Mouse (Mus musculus): Measurements from ENCODE around the gene Ascc2. TPM values are rescaled to one million over a fixed set of nuclear protein-coding genes. Genes with fewer than 3 reads are reported as not detected.

Ascc2 gene
- total and polyA plus RNA-seq, 3 experiments, result 22.8 to 53.0 (median 27.8) TPM

DNA sequence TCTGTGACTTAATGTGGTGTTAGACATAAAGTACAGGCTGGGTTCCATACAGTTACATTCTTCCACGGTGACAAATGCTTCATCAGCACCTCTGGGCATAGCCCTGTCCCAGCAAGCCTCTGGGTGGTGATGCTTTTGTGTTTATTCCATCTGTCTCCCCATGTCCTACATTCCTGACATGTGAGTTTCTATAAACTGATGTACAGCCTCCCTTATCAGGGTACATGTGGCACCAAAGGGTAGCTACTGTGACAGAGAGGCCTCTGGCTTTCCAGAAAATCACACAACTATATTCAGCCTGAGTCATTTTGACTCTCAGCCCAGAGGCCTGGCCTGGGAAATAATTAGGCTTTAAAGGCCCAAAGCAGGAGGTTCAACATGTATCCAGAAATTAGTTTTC lies 31.0 kb upstream of the Ascc2 start:
- H3K9me3 ChIP-seq (replicated peaks), result no peaks in the 10 kb centered on the region
- H3K27me3 ChIP-seq (ENCODE audit: insufficient read depth, low read length), result peaks cover 40% of the 10 kb centered on the region
- no peak for ATAC-seq (ENCODE audit: extremely low read depth, insufficient number of reproducible peaks, low FRiP score, poor library complexity, severe bottlenecking)
- DNase-seq (ENCODE audit: low spot score), result no peak
- H3K4me1 ChIP-seq (ENCODE audit: insufficient read depth, low read depth, low read length), result peaks cover 22% of the 10 kb centered on the region
- no peak overlapping the region for H3K4me3 ChIP-seq (ENCODE audit: low read depth, low read length)
- TF ChIP-seq CTCF (IDR thresholded peaks at IDR 0.05; ENCODE audit: low read depth, low read length) (no peak), TAL1 (conservative IDR thresholded peaks at IDR 0.05; ENCODE audit: low read depth, low read length) (no peak), GATA1 (IDR thresholded peaks at IDR 0.05; ENCODE audit: borderline replicate concordance, low read length) (no peak), POLR2AphosphoS5 (IDR thresholded peaks at IDR 0.05; ENCODE audit: insufficient replicate concordance, low read depth, low read length) (no peak), GATA2 (IDR thresholded peaks at IDR 0.05; ENCODE audit: borderline replicate concordance, low read depth, low read length) (no peak)
- H3K36me3 ChIP-seq (replicated peaks), result no peaks in the 10 kb centered on the region

DNA sequence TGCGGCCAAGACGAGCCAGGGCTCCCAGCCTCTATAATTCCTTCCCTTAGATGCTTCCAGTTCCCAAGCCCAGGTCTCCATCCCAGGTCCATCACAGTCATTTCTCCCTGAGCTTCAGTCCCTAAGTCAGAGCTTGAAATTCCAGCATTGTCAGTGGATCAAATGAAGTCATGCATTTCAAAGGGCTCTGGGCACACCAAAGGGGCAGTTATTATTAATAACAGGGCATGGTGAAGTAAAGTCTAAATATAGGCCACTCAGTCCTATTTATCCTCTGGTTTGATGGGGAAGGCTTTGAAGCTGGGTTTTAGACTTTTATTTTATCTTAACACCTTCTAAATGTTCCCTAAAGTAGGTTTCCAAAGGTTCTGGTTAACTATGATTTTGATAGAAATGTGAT lies 25.6 kb upstream of the Ascc2 start:
- no peaks in the 10 kb centered on the region for H3K36me3 ChIP-seq (replicated peaks)
- ATAC-seq (ENCODE audit: extremely low read depth, insufficient number of reproducible peaks, low FRiP score, poor library complexity, severe bottlenecking), result no peak
- no peak overlapping the region for H3K4me3 ChIP-seq (ENCODE audit: low read depth, low read length)
- TF ChIP-seq CTCF (IDR thresholded peaks at IDR 0.05; ENCODE audit: low read depth, low read length), result no peak
- TF ChIP-seq TAL1 (conservative IDR thresholded peaks at IDR 0.05; ENCODE audit: low read depth, low read length), result no peak
- no peak for TF ChIP-seq GATA2 (IDR thresholded peaks at IDR 0.05; ENCODE audit: borderline replicate concordance, low read depth, low read length)
- no peak for TF ChIP-seq POLR2AphosphoS5 (IDR thresholded peaks at IDR 0.05; ENCODE audit: insufficient replicate concordance, low read depth, low read length)
- no peaks in the 10 kb centered on the region for H3K9me3 ChIP-seq (replicated peaks)
- H3K4me1 ChIP-seq (ENCODE audit: insufficient read depth, low read depth, low read length), result no peaks in the 10 kb centered on the region
- DNase-seq (ENCODE audit: low spot score), result no peak
- peaks cover 27% of the 10 kb centered on the region for H3K27me3 ChIP-seq (ENCODE audit: insufficient read depth, low read length)

DNA sequence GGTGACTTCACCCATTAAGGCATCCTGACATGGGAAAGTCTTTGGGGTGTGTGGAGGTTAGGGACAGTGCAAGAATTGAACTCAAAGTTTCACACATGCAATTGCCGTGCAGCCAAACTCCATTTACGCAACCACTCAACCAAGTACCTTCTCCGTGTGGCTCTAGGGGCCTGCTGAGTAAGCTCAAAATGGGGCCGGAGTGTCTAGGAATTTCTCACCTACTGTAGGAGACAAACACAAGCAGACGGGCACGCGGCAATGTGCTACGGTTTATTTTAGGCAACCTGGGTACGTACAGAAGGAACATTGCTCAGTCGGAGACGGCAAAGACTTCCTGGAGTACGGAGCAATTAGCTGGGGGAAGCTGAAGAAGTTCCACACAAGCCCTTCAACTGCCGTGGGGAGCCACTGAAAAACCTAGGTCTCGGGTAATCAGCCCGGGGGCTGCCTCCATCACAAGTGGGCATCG lies 17.5 kb upstream of the Ascc2 start, which contains the start of gene Gm11032:
TSS of gene Gm11032 (plus strand) at position 51 of the 469 bp plus-strand sequence.
- Histone ChIP-seq H3K27me3 (ENCODE audit: insufficient read depth, low read length) (peaks cover 35% of the 10 kb centered on the region), H3K4me3 (ENCODE audit: low read depth, low read length) (no peak within 1 kb of the TSS), H3K9me3 (replicated peaks) (no peaks in the 10 kb centered on the region), H3K4me1 (ENCODE audit: insufficient read depth, low read depth, low read length) (no peaks in the 10 kb centered on the region), H3K36me3 (replicated peaks) (no peaks in the 10 kb centered on the region)
- no peak for DNase-seq (ENCODE audit: low spot score)
- TF ChIP-seq GATA2 (IDR thresholded peaks at IDR 0.05; ENCODE audit: borderline replicate concordance, low read depth, low read length) (no peak), TAL1 (conservative IDR thresholded peaks at IDR 0.05; ENCODE audit: low read depth, low read length) (no peak), GATA1 (IDR thresholded peaks at IDR 0.05; ENCODE audit: borderline replicate concordance, low read length) (no peak), CTCF (IDR thresholded peaks at IDR 0.05; ENCODE audit: low read depth, low read length) (no peak), POLR2AphosphoS5 (IDR thresholded peaks at IDR 0.05; ENCODE audit: insufficient replicate concordance, low read depth, low read length) (no peak)
- no peak for ATAC-seq (ENCODE audit: extremely low read depth, insufficient number of reproducible peaks, low FRiP score, poor library complexity, severe bottlenecking)

DNA sequence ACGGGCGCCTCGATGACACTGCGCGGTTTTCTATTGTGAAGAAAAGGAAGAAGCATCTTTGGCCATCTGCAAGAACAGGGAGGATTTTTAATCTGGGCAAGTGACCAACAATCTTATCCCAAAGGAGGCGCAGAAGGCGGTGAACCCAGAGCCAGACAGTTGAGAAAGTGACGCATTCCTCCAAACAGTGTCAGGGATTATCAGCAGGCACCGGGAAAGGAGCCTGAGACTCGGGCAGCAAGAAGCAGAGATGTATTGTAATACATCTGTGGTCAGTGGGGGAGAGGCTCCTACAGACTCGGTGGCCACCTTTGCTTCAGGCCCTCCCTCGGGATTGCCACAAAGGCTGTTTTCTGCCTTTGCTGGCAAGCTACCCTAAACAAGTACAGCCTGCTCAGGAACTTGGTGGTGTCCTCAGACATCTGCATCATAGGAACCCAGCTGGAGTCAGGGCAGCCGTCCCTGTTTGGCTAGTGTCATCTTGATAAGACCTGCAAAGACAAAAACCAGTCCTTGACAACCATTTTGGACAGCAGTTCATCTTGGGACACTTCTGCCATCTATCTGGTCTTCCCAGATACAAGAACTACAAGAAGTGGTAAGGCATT lies 16.9 kb upstream of the Ascc2 start:
- no peak overlapping the region for H3K4me3 ChIP-seq (ENCODE audit: low read depth, low read length)
- H3K27me3 ChIP-seq (ENCODE audit: insufficient read depth, low read length), result peaks cover 39% of the 10 kb centered on the region
- H3K9me3 ChIP-seq (replicated peaks), result no peaks in the 10 kb centered on the region
- no peaks in the 10 kb centered on the region for H3K4me1 ChIP-seq (ENCODE audit: insufficient read depth, low read depth, low read length)
- DNase-seq (ENCODE audit: low spot score) (no peak), ATAC-seq (ENCODE audit: extremely low read depth, insufficient number of reproducible peaks, low FRiP score, poor library complexity, severe bottlenecking) (no peak)
- H3K36me3 ChIP-seq (replicated peaks), result no peaks in the 10 kb centered on the region
- TF ChIP-seq GATA1 (IDR thresholded peaks at IDR 0.05; ENCODE audit: borderline replicate concordance, low read length), result no peak

DNA sequence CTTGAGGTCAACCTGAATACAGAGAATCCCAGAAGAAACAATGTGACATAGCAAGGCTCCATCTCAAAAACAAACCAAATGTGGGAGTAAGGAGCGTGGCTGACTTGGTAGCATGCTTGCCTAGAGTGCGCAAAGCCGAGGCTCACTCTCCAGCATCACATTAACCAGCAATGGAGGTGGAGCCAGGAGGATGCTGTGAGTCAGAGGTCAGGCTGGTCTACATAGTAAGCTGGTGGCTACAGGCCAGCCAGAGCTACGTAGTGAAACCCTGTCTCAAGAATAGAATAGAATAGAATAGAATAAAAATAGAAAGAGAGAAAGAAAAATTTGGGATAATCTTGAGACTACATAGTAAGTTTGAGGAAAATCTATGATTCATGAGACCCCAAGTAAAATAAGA lies 15.7 kb upstream of the Ascc2 start:
- Histone ChIP-seq H3K27me3 (ENCODE audit: insufficient read depth, low read length) (peaks cover 43% of the 10 kb centered on the region), H3K9me3 (replicated peaks) (no peaks in the 10 kb centered on the region), H3K4me3 (ENCODE audit: low read depth, low read length) (no peak overlapping the region), H3K36me3 (replicated peaks) (no peaks in the 10 kb centered on the region), H3K4me1 (ENCODE audit: insufficient read depth, low read depth, low read length) (peaks cover 2% of the 10 kb centered on the region; the same call in 1 of the 2 replicates)
- DNase-seq (ENCODE audit: low spot score), result no peak
- ATAC-seq (ENCODE audit: extremely low read depth, insufficient number of reproducible peaks, low FRiP score, poor library complexity, severe bottlenecking), result no peak
- TF ChIP-seq CTCF (IDR thresholded peaks at IDR 0.05; ENCODE audit: low read depth, low read length), result no peak
- no peak for TF ChIP-seq GATA1 (IDR thresholded peaks at IDR 0.05; ENCODE audit: borderline replicate concordance, low read length)
- TF ChIP-seq GATA2 (IDR thresholded peaks at IDR 0.05; ENCODE audit: borderline replicate concordance, low read depth, low read length), result no peak
- TF ChIP-seq POLR2AphosphoS5 (IDR thresholded peaks at IDR 0.05; ENCODE audit: insufficient replicate concordance, low read depth, low read length), result no peak
- no peak for TF ChIP-seq TAL1 (conservative IDR thresholded peaks at IDR 0.05; ENCODE audit: low read depth, low read length)

DNA sequence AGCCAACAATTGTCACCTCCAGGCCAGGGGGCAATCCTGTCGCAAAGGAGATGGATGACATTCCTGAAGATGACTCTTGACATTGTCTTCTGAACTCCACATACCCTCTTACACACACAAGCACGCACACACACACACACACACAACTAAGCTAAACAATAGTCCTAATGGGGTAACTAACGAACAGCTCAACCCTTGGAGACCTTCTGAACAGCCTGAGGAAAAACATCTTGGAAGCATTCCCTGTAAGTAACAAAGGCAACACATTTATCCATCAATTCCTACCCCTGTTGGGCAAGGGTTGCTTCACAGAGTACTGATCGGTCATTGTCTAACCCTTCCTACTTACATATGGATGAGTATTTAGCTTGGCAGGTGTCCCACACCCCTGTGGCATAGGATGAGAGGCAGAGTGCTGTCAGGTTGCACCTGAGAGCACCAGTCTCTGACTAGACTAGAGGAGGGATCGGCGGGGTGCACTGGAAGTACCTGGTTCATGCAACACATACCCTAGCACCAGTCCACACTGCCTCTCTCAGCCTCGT lies 15.0 kb upstream of the Ascc2 start:
- peaks cover 39% of the 10 kb centered on the region for H3K27me3 ChIP-seq (ENCODE audit: insufficient read depth, low read length)
- peaks cover 5% of the 10 kb centered on the region; the same call in 1 of the 2 replicates for H3K4me1 ChIP-seq (ENCODE audit: insufficient read depth, low read depth, low read length)
- no peak for ATAC-seq (ENCODE audit: extremely low read depth, insufficient number of reproducible peaks, low FRiP score, poor library complexity, severe bottlenecking)
- H3K9me3 ChIP-seq (replicated peaks), result no peaks in the 10 kb centered on the region
- no peak for DNase-seq (ENCODE audit: low spot score)
- H3K36me3 ChIP-seq (replicated peaks), result no peaks in the 10 kb centered on the region
- no peak overlapping the region for H3K4me3 ChIP-seq (ENCODE audit: low read depth, low read length)
- no peak for TF ChIP-seq GATA1 (IDR thresholded peaks at IDR 0.05; ENCODE audit: borderline replicate concordance, low read length)
- TF ChIP-seq GATA2 (IDR thresholded peaks at IDR 0.05; ENCODE audit: borderline replicate concordance, low read depth, low read length), result no peak
- no peak for TF ChIP-seq CTCF (IDR thresholded peaks at IDR 0.05; ENCODE audit: low read depth, low read length)
- TF ChIP-seq TAL1 (conservative IDR thresholded peaks at IDR 0.05; ENCODE audit: low read depth, low read length), result no peak
- no peak for TF ChIP-seq POLR2AphosphoS5 (IDR thresholded peaks at IDR 0.05; ENCODE audit: insufficient replicate concordance, low read depth, low read length)

Data from G1E (cell line).